Mouse (Mus musculus) liver, postnatal 0 days (tissue): ENCODE measurements around the gene Gabbr2.

Source experiments
- CTCF ChIP-seq: sonication (generic); IDR thresholded peaks from 2 replicates; pipeline ENCODE4 v1.5.1; 2016; ENCODE audit warnings: antibody characterized with exemption, low read depth
- EP300 ChIP-seq: IDR thresholded peaks from 2 replicates; pipeline ENCODE4 v1.6.1; 2016; ENCODE audit warnings: antibody characterized with exemption, low read depth, mild to moderate bottlenecking

DNA sequence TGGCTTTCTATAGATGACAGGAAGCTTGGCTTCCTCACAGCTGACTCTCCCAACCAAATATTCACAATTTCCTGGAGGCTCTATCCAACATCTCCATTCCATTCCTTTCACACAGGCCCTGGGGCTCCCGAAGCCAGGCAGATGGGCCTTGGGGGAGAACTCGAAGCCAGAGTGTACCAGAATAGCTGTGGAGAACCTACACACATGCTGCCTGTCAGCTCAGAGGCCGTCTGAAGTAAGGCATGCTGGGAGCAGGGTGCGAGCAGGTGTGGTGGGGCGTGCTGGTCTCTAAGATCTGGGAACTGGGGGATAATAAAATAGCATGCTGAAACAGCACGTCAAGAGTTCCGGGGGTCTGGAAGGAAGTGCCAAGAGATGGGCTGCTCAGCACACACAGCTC lies 154.3 kb downstream of the Gabbr2 start:
- TF ChIP-seq CTCF (no peak), EP300 (no peak)
